Mouse (Mus musculus) cerebellum, adult (tissue): ENCODE measurements around the gene Olfr1310.
"Not testable (repeated sequence)": the region's sequence is repeated elsewhere in the genome, so short reads cannot be mapped to it uniquely, and the experiment has no call there.

Experiments
- ATAC-seq: cut with Nextera tagmentation; 2 replicates; pipeline ENCODE4 v1.9.2; 2017; ENCODE audit warnings: mild to moderate bottlenecking, moderate library complexity, mixed read lengths; ENCODE audit not compliant: insufficient number of reproducible peaks, low FRiP score, low TSS enrichment

Gene Olfr1310

DNA sequence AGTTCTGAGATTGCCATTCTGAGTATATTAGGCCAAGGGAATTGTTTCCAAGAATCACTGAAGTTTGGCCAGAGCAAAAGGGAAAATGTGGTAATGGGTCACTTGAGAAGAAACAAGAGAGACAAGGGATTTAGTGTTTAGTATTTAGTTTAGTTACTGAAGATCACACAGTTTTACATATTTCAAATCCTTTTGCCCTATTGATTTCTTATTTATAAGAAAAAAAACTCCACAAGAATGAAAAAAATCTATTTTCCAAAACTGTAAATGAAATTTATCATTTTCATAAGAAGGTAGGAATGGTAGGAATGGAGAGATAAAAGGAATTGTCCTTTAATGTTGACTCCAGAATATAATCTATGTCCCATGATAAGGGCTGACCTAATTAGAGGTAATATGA is at the start of gene Olfr1310:
TSS of gene Olfr1310 (minus strand) at position 101 of the 400 bp plus-strand sequence.
- ATAC-seq, result no peak

DNA sequence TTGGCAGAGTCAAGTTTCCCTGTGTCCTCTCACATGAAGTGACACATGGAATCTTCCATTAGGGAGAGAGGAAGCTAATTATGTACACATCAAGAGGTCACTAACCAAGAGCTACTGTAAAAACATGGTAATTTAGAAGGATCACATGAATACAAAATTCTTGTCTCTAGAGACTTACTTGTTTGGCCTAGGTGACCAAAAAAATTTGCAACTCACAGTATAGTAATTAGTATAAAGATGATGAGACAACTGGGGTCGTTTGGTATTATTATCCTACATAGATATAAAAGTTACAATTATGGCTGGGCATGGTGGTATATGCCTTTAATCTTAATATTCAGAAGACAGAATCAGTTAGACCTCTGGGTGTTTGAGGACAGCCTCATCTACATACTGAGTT is 37.6 kb upstream of the Olfr1310 start, which contains the start of gene Olfr1312:
TSS of gene Olfr1312 (minus strand) at position 101 of the 400 bp plus-strand sequence.
- ATAC-seq, result no peak

DNA sequence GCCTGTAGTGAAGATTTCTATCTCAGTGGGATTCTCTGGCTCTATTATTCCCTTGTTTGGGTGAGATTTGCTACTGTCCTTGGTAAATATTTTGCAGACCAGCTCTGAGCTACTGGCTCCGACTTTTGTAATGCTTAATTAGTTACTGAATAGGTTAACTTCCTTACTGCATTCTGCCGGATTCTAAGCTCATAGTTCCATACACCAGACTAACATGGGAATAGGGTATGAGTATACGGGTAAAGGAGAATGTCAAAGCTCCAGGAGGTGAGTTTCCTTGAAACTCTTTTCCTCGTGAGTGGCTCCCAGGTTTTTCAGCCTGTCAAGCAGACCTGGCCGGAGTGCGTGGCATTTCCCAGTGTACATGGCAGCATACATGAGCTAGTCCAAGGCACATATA is 14.5 kb upstream of the Olfr1310 start:
- ATAC-seq, result not testable (repeated sequence)

DNA sequence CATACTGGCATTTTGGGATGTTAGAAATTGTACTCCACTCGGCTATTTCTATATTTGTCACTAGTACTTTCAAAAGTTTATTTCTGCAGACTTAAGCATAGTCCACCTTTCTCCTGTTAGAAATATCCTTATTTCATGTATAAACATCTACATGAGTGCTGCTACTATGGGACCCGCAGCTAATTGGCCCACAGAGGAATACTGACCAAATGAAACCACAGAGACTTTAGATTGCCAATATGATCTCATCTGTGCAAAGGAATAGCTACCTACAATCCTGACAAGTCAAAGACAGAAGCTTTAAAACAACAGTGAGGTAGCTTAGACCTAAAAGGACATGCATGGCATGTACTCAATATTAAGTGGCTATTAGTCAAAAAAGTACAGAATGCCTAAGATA is 11.8 kb upstream of the Olfr1310 start, which contains the start of gene Olfr1311:
TSS of gene Olfr1311 (minus strand) at position 101 of the 400 bp plus-strand sequence.
- ATAC-seq, result no peak

DNA sequence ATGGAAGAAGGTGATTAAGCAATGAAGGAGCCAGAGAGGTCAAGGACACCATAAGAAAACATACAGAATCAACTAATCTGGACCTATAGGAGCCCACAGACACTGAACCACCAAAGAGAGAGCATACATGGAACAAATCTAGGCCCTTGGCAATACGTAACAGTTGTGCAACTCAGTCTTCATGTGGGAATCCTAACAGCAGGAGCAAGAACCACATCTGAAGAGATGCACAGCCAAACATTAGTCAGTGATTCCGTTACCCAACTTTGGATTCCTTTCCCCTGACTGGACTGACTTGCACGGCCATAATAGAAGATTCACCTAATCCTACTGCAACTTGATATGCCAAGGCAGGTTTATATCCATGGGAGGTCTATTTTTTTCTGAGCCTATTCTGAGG is 2.4 kb upstream of the Olfr1310 start:
- ATAC-seq, result no peak

DNA sequence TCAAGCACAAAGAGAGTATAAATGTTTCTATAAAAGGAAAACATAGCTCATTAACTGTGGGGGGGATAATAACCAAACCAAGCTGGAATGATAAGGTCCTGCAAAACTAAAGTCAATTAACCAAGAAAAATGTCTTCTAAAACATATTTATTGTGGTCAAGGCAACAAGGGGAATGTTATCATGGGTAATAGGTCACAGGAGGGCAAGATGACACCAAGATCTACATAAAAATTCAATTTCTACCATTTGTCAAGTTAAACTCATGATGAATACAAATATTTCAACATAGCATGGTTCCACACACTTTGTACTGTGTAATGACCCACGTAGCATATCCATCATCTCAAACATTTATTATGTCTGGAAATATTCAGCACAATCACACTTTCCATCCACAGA is 22.3 kb downstream of the Olfr1310 start, which contains the start of gene Olfr1309:
TSS of gene Olfr1309 (minus strand) at position 101 of the 400 bp plus-strand sequence.
- ATAC-seq, result no peak

DNA sequence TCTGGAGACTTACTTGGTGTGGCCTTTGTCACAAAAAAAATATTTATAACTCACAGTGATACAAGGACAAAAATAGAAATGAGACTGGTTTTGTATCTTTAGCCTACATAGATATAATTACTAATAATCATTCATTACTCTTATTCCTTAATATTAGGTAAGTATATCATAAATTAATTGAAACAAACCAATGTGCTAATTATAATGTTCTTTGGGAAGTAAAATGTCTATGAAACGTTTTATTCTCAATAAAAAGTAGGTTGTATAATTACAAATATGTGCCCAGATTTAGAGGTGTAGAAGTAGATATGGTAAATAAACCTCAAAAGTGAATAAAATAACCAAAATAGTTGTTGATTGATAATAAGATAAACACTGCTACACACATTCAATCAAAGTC is 47.7 kb downstream of the Olfr1310 start, which contains the start of gene Olfr1308:
TSS of gene Olfr1308 (minus strand) at position 101 of the 400 bp plus-strand sequence.
- no peak for ATAC-seq
